Comparison of ENCODE assay signal across 8 mouse cellular contexts in genomic region chr16:16213079-16213760, GRCm38 (mm10). TPM values are rescaled to one million over a fixed set of nuclear protein-coding genes. Genes with fewer than 3 reads are reported as not detected.
A peak's percentile ranks its signal among the peaks of the same experiment; 100 is the strongest.
DNase-seq lines count a peak whose midpoint lies in the region; ATAC-seq and TF ChIP-seq lines count a peak whose summit lies in the region.

TSS of gene Pkp2 (plus strand) at chr16:16213318.

- H3K4me2 ChIP-seq in heart, embryonic 16.5 days (ENCODE audit: low read depth, low read length), result peak within 1 kb of the TSS; percentile 84
- peak within 1 kb of the TSS; percentile 94 for H3K4me2 ChIP-seq in liver, postnatal 0 days (ENCODE audit: low read depth, low read length)
- peak within 1 kb of the TSS; percentile 100 for H3K4me2 ChIP-seq in neural tube, embryonic 15.5 days

- peak; percentile 94 for ATAC-seq in heart, embryonic 16.5 days (replicated peaks; ENCODE audit: extremely low read depth, insufficient read depth, low FRiP score)
- peak; percentile 91 for ATAC-seq in liver, postnatal 0 days
- ATAC-seq in neural tube, embryonic 15.5 days (ENCODE audit: low FRiP score), result peak; percentile 92

- TF ChIP-seq EP300 in liver, postnatal 0 days (IDR thresholded peaks at IDR 0.05; ENCODE audit: low read depth), result no peak

- DNase-seq in ES-CJ7 (ENCODE audit: low read depth, low spot score), result peak; percentile 87
- DNase-seq in brain, adult 2 months (ENCODE audit: low read depth, low spot score), result peak; percentile 83
- DNase-seq in fat pad, adult 2 months (ENCODE audit: extremely low read depth, low read depth, low spot score), result peak; percentile 18
- peak; percentile 90 for DNase-seq in kidney, postnatal 14 days
- DNase-seq in liver, postnatal 0 days, result peak; percentile 84
- peak; percentile 41 for DNase-seq in thymus, postnatal 25 days

- H3K4me1 ChIP-seq in heart, embryonic 16.5 days (ENCODE audit: control insufficient read depth, insufficient read depth, low read length), result peaks cover 6% of the 10 kb centered on the region; the same call in 1 of the 2 replicates
- peaks cover 10% of the 10 kb centered on the region; the same call in 1 of the 2 replicates for H3K4me1 ChIP-seq in liver, postnatal 0 days (ENCODE audit: insufficient read depth)
- H3K4me1 ChIP-seq in neural tube, embryonic 15.5 days, result peaks cover 8% of the 10 kb centered on the region

- no peak for TF ChIP-seq CTCF in liver, postnatal 0 days (IDR thresholded peaks at IDR 0.05; ENCODE audit: low read depth)

- peak within 1 kb of the TSS; percentile 92 for H3K27ac ChIP-seq in heart, embryonic 16.5 days (ENCODE audit: low read length)
- peak within 1 kb of the TSS; percentile 98 for H3K27ac ChIP-seq in liver, postnatal 0 days (ENCODE audit: low read depth)
- H3K27ac ChIP-seq in neural tube, embryonic 15.5 days (replicated peaks), result no peak within 1 kb of the TSS

- peak within 1 kb of the TSS; percentile 88 for H3K4me3 ChIP-seq in heart, embryonic 16.5 days (ENCODE audit: low read length)
- H3K4me3 ChIP-seq in liver, postnatal 0 days (ENCODE audit: low read depth, low read length), result peak within 1 kb of the TSS; percentile 75
- H3K4me3 ChIP-seq in neural tube, embryonic 15.5 days (replicated peaks), result peak within 1 kb of the TSS; percentile 72

- no peaks in the 10 kb centered on the region for H3K9me3 ChIP-seq in heart, embryonic 16.5 days (replicated peaks; ENCODE audit: control insufficient read depth, low read length)
- H3K9me3 ChIP-seq in liver, postnatal 0 days (ENCODE audit: low read length), result no peaks in the 10 kb centered on the region
- no peaks in the 10 kb centered on the region for H3K9me3 ChIP-seq in neural tube, embryonic 15.5 days (replicated peaks)

- H3K36me3 ChIP-seq in heart, embryonic 16.5 days (ENCODE audit: control insufficient read depth, insufficient read depth), result no peaks in the 10 kb centered on the region
- no peaks in the 10 kb centered on the region for H3K36me3 ChIP-seq in liver, postnatal 0 days (replicated peaks; ENCODE audit: insufficient read depth, low read length)
- H3K36me3 ChIP-seq in neural tube, embryonic 15.5 days, result no peaks in the 10 kb centered on the region

- peak within 1 kb of the TSS; percentile 91 for H3K9ac ChIP-seq in heart, embryonic 16.5 days (ENCODE audit: low read length)
- peak within 1 kb of the TSS; percentile 76 for H3K9ac ChIP-seq in liver, postnatal 0 days (replicated peaks)
- H3K9ac ChIP-seq in neural tube, embryonic 15.5 days (replicated peaks), result peak within 1 kb of the TSS; percentile 61

- H3K27me3 ChIP-seq in heart, embryonic 16.5 days (ENCODE audit: control insufficient read depth, insufficient read depth, low read length), result 0 out of 2 replicates have a peak, but pooled peaks cover 2% of the 10 kb centered on the region
- 0 out of 2 replicates have a peak, but pooled peaks cover 6% of the 10 kb centered on the region for H3K27me3 ChIP-seq in liver, postnatal 0 days (ENCODE audit: insufficient read depth, low read length)
- peaks cover 25% of the 10 kb centered on the region for H3K27me3 ChIP-seq in neural tube, embryonic 15.5 days (replicated peaks)

- under 1% methylated on average over 52 of the region's 59 CpGs for WGBS in heart, embryonic 16.5 days
- WGBS in liver, postnatal 0 days (ENCODE audit: insufficient replicate concordance), result 2% methylated on average over 54 of the region's 59 CpGs
- under 1% methylated on average over 54 of the region's 59 CpGs for WGBS in neural tube, embryonic 15.5 days

RNA-seq across cellular contexts. Expression of gene Pkp2, which starts in this region (rescaled TPM):
- polyA plus RNA-seq in heart, embryonic 16.5 days (2015; fragmentation: Nextera tagmentation; extraction: Ambion mirVana), result 116 and 117 TPM in 2 replicates
- polyA plus RNA-seq in liver, postnatal 0 days (2015; fragmentation: Nextera tagmentation; extraction: Ambion mirVana), result 14.4 and 18.5 TPM in 2 replicates
- polyA plus RNA-seq in neural tube, embryonic 15.5 days (2015; fragmentation: Nextera tagmentation; extraction: Ambion mirVana), result 1.9 and 3.3 TPM in 2 replicates

Comparison
In these comparisons a context has a peak if more than half of its experiments do, and no peak if none do; other contexts are left out.
1. DNase-seq: peak in every context shown above with its lines; median percentile 90 in kidney, postnatal 14 days; 87 in ES-CJ7; 84 in liver, postnatal 0 days; 83 in brain, adult 2 months; 41 in thymus, postnatal 25 days; 18 in fat pad, adult 2 months.